Mouse (Mus musculus) activated CD4-positive, CD25-positive, alpha-beta regulatory T cell, adult 4 months (primary cell): ENCODE measurements around the gene Stap2. TPM values are rescaled to one million over a fixed set of nuclear protein-coding genes. Genes with fewer than 3 reads are reported as not detected.

Experiments
- ATAC-seq: one replicate; pipeline ENCODE4 v1.8.0; 2017
- polyA plus RNA-seq, 2 experiments: library from polyadenylated mRNA; unstranded; fragments of 100-300 nt; shearing (Covaris generic); gene quantifications; one replicate each; pipeline ENCODE4 v1.2.1; 2017

Stap2 gene
- polyA plus RNA-seq, 2 experiments from 2014 or later = 0.54 TPM; not detected in 1

DNA sequence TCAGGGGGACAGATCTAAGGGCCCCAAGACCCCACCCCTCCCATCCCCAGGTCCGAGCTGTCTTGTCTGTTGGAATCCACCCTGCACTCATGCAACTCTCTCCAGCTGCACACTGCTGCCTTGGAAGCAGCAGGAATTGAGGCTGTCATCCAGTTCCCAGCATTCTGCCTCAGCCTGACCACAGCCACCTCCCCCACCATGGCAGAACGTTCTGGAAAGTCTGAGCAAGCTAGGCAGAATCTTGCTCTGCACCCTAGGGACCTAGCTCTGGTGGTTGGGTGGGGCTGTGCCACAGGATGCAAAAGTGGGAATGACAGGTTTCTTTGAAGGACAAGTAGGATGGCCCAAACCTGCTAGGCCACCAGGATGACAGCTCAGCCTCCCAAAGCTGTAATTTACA lies 19.1 kb upstream of the Stap2 start:
- ATAC-seq = no peak

DNA sequence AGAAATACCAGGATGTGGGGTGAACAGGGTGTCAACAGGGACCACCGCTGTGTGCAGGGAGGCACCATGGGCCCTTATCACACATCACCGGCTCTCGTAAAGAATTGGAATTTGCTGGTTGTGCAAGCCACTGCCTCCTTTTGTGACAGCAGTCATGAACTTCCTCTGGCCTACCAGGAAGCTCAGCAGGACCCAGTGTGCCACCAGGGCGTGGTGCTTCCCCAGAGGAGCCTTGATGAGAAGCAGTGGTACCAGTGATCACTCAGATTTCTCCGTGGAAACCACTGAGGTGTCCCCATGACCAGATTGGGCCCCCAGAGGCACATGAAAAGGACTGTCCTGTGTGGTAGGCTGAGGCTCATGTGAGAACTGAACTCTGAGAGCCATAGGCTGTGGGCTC lies 18.0 kb upstream of the Stap2 start:
- ATAC-seq = peak; percentile 31

DNA sequence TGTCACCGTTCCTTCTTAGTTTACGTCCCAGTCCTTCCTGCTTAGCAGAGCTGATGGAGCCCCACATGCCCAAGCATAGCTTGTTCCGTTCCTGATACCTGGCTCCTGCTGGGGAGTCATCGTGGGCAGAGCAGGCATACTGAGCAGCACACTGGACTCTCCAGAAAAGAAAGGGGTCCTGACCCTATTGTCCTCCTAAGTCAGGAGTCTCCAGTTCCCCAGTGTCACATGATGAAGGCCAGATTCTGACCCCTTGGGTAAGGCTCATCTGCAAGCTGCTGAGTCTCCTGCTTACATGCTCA lies 17.6 kb upstream of the Stap2 start:
- ATAC-seq = no peak

DNA sequence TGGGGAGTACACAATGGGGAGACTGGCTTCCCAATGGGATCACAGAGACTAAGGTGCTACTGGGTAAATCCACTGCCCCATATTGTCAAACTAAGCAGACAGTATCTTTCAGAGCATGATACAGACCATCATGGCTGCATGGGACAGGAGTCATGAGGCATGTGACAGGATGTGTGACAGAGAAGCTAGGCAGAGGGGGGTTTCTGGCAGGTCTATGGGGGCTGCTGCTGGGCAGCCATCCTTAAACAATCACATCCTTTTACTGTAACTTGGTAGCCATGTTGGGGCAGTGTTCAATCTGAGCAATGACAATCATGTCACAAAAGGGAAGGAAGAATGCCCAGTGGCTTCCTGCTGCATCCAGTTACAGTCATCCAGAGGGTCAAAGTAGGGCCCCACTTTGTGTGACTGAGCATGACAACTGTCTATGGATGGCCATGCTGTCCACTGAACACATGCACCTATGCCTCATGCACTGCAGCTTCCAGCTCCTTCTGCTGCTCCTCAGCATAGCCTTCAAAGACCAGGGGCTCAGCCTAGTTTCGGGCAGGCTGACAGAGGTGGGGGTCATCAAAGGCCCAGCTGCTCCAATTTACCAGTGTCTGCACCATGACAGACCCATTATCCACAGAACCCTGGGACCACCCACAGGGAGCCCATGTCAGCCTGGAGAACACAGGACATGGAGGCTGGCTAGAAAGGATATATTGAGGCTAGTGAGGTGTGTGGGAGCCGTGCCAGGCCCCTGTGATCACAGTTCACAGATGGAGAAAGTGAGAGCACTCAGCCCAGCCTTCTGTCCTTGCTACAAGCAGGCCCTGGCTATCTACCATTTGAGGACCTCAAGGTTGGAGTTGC lies 17.0 kb upstream of the Stap2 start:
- ATAC-seq = peak; percentile 32

DNA sequence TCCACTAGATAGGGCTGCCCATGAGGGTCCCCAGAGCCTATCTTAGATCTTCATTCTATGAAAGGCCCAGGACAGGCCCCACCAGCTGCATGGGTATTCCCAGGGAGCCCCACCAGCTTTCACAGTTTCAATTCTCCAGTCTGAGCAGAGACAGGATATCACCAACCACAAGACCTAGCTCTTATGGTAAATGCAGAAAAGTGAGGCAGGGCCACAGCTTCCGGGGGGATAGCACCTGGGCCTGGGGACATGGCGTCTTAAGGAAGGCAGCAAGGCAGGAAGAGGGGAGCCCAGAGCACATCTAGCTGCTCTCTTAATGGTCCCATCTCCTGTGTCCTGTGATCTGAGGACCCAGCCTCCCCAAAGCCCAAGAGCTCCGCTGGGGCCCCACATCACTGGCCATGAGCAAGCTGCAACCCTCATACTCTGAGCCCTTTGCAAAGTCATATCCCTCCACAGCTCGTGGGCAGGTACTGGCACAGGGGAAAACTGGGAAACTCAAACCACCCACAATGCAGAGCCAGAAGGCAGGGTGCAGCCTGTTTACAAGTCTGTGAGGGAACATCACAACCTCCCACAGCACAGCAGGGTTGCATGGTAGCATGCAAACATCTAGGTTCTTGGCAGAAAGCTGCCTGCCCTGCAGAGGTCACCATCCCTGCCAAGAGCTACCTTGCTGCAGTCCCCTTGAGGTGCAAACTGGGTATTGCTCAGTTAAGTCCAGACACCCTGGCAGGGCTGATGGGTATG lies 16.0 kb upstream of the Stap2 start:
- peak; percentile 80 for ATAC-seq

DNA sequence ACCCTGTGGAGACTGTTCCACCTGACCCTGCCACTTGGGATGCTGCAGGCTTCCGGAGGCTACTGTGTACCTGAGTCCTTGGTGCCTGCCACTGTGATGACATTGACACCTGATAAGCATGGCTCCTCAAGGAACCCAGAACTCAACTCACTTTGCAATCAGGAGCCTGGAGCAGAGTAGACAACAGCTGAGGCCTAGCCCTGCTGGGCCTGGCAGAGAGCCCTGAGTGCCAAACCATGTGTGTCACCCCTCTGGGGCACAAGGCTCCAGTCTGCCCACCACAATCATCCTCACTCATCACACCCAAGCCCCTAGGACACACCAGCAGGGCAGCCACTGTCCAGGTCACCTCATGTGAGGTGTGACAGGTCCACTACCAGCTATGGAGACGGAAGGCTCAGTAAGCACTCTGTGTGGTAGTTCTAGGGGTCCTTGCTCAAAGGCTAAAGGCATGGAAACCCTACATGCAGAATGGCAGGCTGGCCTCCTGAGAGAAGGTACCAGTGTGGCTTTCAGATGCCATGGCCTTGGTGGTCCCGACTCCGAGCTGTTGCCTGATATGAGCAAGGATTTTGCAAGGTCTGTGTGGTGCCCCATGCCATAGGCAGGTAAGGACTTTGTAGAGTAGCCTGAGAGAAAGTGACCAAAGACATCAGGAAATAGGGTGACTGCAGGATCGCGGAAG lies 15.2 kb upstream of the Stap2 start:
- ATAC-seq = no peak

DNA sequence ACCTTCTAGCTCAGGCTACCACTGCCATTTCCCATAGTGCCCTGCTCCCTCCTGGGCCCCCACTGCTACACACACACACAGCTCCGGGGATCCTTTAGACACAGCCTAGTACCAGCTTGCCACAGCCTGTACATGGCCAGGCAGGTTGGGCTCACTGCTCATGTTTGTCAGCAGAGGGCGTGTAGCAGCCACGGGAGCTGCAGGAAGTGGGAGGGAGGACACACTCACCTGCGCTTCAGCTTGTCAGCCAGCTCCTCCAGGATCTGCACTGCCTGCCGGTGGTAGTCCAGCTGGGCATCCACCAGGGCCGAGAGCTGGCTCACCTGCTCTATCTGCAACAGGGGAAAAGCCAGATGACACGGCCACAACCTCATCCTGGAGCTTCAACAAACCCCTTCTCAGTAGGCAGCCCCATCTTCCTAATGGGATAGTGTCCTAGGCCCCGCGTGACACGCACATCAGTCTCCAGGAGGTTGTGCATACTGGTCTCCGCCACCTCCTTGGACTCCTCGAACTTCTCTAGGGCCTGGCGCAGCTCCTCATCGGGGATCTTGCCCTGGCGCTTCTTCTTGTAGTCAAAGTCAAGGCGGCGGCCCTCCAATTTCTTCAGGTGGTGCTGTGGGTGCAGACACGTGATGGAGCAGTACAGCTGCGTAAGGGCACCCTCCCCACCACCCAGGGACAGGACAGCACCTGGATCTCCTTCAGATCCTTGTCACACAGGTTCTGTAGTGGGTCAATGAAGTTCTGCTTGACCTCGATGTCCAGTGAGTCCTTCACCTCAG lies 13.2 kb upstream of the Stap2 start:
- ATAC-seq = peak; percentile 41

DNA sequence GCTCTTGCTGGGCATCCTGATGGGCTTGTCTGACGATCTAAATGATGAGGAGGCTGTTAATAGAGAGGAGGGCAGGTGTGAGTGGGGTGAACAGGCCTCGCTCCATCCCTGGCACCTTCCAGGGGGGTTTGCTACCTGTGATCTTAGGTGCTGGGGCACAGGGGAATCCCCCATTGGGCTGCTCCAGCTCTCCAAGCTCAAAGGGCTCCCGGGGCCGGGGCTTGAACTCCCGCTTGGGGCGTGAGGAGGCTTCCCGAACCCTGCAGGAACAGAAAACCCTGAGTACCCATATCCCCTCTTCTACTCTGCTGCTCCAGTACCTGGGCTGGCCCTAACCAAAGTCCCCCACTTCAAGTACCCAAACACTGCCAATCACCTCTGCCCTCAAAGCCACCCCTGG lies 12.5 kb upstream of the Stap2 start:
- no peak for ATAC-seq

DNA sequence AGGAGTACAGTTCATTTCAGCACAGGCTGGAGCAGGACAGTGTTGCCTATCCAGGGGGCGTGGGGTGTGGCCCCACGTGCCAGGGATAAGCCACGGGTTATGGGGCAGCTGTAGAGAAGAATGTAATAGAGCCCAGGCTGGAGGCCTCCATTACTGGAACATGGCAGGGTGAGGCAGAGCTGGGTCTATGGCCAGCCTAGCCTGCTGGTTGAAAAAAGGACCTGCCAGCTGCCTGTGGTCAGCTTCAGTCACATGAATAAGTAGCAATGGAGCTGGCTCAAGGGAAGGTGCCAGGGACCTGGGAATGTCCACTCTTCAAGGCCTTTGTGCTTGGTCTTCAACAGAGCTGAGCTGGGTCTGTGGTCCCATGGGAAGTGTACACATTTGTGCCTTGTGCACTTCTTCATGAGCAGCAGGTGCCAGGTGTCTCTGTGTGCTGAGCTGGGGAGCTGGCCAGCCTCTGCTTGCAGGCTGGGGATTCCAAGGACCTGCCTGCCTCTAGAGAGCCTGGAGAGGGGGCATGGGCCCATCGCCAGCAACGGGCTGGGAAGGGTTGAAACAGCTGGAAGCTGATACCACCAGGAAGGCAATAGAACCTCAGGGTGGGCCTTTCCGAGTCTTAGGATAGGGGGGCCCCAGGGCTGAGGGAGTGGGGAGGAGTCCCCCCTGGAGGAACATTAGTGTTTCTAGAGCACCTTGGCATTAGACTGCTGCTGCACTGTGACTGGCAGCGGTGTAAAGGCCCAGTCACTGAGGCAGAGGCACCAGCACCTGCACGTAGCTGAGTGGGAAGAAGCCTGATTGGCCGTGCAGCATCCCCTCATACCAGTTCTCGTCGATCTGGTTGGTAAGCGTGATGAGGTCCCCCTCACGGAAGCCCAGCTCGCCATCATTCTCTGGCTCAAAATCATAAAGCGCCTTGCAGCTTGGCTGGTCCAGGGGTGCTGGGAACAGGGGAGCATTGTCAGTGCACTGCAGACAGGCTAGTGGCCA lies 11.7 kb upstream of the Stap2 start:
- ATAC-seq = no peak

DNA sequence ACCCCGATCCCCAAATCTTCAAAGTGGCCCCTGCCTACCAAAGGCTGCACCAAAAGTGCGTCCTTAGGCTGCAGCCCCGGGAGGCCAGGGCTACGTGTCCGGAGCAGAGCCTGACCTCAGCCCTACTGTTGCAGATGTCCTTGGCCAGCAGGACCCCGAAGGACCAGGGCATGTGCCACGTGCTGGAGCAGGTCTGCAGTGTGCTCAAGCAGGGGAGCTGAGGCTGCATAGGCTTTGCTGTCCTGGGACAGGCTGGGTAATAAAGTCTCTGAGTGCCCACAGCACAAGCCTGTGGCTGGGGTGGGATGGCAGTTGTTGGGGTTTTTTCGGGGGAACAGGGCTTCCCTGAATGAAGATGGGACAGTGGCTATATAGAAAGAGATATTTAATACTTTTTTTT lies 11.0 kb upstream of the Stap2 start:
- ATAC-seq = no peak

DNA sequence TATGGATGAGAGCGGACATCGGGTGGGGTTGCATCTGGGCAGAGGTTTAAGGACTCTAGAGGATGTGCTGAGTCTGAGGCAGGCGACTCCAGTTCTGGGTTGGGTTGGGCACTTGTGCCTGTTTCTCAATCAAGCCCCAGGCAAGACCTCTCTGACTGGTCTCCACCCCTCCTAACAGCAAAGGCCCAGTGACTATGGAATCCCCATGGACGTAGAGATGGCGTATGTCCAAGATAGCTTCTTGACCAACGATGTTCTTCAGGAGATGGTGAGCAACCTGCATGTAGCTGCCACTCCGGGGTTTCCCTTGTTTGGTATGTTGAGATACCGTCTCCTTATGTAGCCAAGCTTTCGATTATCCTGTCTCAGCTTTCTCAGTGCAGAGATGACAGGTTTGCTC lies 9.9 kb upstream of the Stap2 start:
- no peak for ATAC-seq

DNA sequence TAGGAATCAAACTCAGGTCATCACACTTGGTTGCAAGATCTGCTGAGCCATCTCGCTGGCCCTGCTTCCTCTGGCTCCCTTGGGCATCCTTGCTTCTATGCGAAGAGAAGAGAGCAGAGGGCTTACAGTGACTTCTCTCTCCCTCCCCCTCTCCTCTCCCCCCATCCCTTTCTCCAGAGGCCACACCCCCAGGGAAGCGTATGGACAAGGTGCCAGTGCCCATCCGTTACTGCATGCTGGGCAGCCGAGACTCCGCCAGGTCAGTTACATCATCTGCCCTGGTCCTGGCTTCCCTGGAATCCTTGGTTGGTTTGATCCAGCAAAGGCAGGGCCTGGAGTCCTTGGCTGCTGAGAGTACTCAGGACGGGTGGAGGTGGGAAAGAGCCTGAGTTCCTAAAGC lies 6.1 kb upstream of the Stap2 start:
- ATAC-seq = no peak

DNA sequence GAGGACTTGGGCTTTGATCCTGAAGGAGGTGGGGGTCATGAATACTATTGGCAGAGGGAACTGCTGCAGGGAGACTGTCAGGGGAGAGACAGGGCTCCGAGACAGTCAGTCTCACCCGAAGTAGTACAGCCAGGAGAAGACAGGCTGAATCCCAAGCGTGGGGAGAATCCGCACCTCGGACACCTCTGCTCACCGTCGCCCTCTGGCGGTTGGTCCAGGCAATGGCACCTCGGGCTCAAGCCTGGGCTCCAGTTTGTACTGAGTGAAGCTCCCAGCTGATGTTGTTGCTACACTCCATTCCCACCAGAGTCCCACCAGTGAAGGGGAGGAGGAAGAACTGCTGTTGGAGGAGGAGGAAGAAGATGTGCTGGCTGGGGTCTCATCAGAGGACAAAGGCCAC lies 5.3 kb upstream of the Stap2 start:
- no peak for ATAC-seq

DNA sequence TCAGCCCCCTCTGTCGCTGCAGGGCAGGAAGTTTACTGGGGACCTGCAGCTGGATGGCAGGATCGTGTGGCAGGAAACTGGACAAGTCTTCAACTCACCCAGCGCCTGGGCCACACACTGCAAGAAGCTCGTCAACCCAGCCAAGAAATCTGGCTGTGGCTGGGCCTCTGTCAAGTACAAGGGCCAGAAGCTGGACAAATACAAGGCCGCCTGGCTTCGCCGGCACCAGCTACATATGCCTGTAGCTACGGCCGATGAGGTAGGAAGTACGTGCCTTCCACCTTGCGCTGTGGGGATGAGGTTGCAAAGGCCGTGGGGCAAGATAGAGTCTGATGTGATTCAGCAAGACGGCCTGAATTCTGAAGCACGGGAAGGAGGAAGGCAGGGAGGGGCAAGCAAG lies 4.9 kb upstream of the Stap2 start:
- ATAC-seq = no peak

DNA sequence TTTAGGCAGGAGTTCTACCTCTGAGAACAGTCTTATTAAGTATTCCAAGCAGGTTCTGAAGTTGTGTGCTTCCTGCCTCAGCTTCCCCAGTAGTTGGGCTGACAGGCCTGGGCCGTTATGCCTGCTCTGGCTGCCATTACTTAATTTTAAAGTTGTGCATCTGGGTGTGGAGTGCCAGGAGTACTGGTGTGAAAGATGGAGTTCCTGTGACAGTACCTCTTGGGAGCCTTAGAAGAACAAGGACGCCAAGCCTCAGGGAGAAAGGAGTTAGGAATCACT lies 4.5 kb upstream of the Stap2 start:
- ATAC-seq = no peak

DNA sequence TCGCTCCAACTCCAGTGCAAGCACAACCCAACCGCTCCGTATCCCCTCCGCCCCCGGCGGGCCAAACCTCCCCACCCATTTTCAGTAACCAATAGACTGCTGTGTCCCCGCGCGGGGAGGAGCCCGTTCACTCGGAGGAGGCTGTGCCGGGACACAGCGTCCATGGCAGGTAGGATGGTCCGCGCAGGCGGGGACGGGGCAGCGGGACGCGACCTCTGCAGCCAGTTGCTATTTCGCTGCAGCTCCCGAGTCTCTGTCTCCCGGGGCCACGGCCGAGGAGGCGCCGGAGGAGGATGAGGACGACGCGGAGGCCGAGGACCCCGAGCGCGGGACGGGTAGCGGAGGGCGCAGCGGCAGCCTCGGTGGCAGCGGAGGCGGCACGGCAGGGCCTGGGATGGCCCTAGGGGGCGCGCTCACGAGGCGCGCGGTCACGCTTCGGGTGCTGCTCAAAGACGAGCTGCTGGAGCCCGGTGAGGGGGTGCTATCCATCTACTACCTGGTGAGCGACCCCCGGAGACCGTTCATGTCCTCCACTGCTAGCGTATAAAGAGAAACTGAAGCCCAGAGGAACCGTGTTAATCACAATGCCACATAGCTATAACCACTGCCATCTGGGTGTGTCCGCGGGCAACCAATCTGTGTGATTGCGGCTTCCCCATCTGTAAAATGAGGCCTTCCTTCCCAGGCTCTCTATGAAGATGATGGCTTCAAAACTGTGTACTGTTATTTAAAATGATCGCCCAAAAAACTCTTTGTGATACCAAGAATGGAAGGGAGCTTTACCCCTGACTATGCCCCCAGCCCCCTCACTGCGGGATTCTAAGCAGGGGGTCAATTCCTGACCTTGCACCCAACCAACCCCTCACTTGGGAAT lies 3.9 kb upstream of the Stap2 start:
- ATAC-seq = peak; percentile 85

DNA sequence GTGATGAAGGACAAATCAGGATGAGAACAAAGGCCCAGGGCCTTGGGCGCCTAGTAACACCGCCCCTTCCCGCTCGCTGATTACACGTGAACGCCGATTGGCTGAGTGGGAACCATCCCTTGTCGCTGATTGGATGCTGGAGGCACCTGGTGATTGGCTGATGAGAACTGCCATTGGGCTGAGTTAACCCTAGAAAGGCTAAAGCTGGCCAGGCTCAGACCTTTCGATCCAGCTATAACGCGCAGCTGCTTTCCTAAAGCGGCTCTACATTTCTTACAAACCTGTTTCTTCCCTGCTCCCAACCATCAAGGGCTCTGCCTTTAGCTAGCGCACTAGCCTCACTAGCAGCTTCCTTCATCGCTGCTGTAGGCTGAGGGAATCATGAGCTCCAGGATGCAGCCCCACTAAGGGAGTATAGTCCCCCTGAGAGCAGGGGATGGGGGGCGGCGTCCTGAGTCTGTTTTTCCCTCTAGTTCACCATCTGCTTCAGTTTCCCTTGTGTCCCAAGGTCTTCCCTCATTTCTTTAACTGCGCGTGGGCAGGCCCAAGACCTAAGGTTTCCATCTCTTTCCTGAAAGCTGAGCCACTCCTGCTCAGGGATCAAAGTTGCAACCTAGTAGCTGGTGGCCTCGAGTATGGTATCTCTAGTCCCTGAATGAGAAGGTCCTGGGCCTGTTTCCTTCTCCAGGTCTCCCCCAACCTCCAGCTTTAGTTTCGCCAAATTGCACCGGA lies 3.1 kb upstream of the Stap2 start:
- ATAC-seq = peak; percentile 86

DNA sequence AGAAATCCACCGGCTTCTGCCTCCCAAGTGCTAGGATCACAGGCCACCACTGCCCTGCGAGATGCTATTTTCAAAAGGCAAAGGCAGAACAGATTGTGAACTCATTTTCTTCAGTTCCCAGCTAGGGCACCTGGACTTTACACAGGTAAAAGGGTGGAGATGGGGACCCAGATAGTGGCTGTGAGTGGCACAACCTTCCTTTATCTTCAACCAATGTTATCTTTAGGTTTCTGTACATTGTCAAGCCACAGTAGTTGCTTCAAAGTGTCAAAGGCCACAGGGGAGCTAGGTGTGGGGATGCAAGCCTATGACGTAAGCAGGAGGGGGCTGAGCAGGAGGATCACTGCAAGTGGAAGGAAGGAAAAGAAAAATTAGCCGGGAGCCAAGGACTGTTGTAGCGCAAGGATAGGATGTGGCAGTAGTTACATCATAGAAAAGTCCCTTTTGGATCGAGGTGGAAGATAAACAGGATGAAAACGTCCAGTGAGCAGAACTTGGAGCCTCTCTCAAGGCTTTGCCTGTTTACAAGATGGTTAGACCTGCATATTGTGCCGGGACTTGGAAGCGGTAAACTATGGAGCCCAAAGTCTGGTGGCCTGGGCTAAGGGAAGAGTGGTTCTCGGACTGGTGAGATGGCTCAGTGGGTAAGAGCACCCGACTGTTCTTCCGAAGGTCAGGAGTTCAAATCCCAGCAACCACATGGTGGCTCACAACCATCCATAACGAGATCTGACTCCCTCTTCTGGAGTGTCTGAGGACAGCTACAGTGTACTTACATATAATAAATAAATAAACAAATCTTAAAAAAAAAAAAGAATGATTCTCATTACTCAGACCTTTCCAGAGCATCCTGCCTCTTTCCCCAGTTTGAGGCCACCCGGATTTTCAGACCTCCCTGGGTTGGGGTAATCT lies 2.3 kb upstream of the Stap2 start:
- ATAC-seq = no peak

DNA sequence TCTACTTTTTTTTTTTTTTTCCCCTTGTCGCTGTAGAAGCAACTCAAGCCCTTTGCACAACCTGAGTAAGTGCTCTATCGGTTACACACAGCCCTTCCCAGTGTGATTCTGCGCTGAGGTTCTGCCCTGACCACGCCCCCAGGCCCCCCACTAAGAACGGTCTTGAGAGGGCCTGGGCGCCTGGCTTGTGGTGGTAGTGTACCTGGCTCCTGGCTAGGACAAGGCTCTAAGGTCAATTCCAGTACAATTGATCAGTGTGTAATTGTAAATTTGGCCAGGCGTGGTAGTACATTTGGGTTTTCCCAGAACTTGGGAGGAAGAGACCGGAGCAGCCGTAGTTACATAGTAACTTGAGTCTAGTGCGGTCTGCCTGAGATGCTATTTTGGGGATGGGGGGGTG lies 1.6 kb upstream of the Stap2 start:
- ATAC-seq = no peak
